Mouse (Mus musculus): ENCODE results near the gene Vps37b.

DNA sequence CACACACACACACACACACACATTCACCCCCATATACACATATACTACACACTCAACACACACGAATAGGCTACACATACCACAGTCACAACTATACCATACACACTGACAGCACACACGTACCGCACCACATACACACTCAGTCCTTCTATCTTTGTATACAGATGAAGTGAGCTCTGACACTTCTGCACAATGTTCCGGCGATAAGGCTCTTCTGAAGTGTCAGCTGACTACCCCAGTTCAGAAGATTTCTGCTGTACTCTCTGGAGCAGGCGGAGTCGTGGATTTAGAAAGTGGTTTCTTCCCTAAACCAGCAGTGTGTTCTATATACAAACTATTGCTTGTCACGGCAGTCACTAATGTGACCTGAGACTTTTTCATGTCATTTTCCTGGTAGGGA, 22.0 kb downstream of the Vps37b start:
- TF ChIP-seq CTCF (IDR thresholded peaks at IDR 0.05; ENCODE audit: borderline replicate concordance, control insufficient read depth, extremely low read depth, insufficient read depth, low read length, poor library complexity) (no peak), POLR2A (IDR thresholded peaks at IDR 0.05; ENCODE audit: control insufficient read depth, extremely low read depth, insufficient read depth, low read length, poor library complexity) (no peak)

Data from thymus, adult 2 months (tissue).